Mouse (Mus musculus): ENCODE measurements around the gene Bbs4. TPM values are rescaled to one million over a fixed set of nuclear protein-coding genes. Genes with fewer than 3 reads are reported as not detected.

The Bbs4 gene
- polyA plus RNA-seq, 1 experiment from 2014 or later: 12.0 TPM

- Histone ChIP-seq H3K9ac (ENCODE audit: low read length) (peak overlapping the region; percentile 55), H3K4me3 (ENCODE audit: low read depth, low read length) (peak overlapping the region; percentile 45), H3K36me3 (ENCODE audit: control insufficient read depth, insufficient read depth, low read length) (no peaks in the 10 kb centered on the region), H3K4me2 (ENCODE audit: low read length) (peak overlapping the region; percentile 71), H3K9me3 (ENCODE audit: control insufficient read depth, low read length) (no peaks in the 10 kb centered on the region), H3K4me1 (replicated peaks; ENCODE audit: control insufficient read depth, insufficient read depth, low read length) (no peaks in the 10 kb centered on the region), H3K27me3 (replicated peaks; ENCODE audit: control insufficient read depth, insufficient read depth, low read length) (no peaks in the 10 kb centered on the region), H3K27ac (ENCODE audit: low read depth) (peak overlapping the region; percentile 22)
- DNase-seq (ENCODE audit: low spot score): no peak
- WGBS: 8% methylated on average over 15 of the region's 15 CpGs
- ATAC-seq (replicated peaks; ENCODE audit: low FRiP score, low TSS enrichment, low read depth): no peak; the same call in 1 of the 2 replicates
Observed at GRCm38 (mm10) chr9:59352586-59353252, 589 bp downstream of the Bbs4 start.

GRCm38 (mm10) chr9:59346176-59346575, 7.1 kb downstream of the Bbs4 start:
- WGBS: 61% methylated on average over 2 of the region's 2 CpGs
- no peak for DNase-seq (ENCODE audit: low spot score)
- H3K4me1 ChIP-seq (replicated peaks; ENCODE audit: control insufficient read depth, insufficient read depth, low read length): no peaks in the 10 kb centered on the region

GRCm38 (mm10) chr9:59340002-59340401, 13.3 kb downstream of the Bbs4 start:
- H3K9ac ChIP-seq (ENCODE audit: low read length): no peak overlapping the region
- H3K4me1 ChIP-seq (replicated peaks; ENCODE audit: control insufficient read depth, insufficient read depth, low read length): no peaks in the 10 kb centered on the region
- WGBS: 89% methylated on average over 9 of the region's 9 CpGs
- H3K9me3 ChIP-seq (ENCODE audit: control insufficient read depth, low read length): no peaks in the 10 kb centered on the region
- DNase-seq (ENCODE audit: low spot score) (no peak), ATAC-seq (replicated peaks; ENCODE audit: low FRiP score, low TSS enrichment, low read depth) (no peak)
- no peak overlapping the region for H3K4me2 ChIP-seq (ENCODE audit: low read length)
- H3K4me3 ChIP-seq (ENCODE audit: low read depth, low read length): no peak overlapping the region
- H3K36me3 ChIP-seq (ENCODE audit: control insufficient read depth, insufficient read depth, low read length): 0 out of 2 replicates have a peak, but pooled peaks cover 3% of the 10 kb centered on the region
- no peaks in the 10 kb centered on the region for H3K27me3 ChIP-seq (replicated peaks; ENCODE audit: control insufficient read depth, insufficient read depth, low read length)
- no peak overlapping the region for H3K27ac ChIP-seq (ENCODE audit: low read depth)

More at GRCm38 (mm10) chr9:59346176-59346575, 7.1 kb downstream of the Bbs4 start:
- no peaks in the 10 kb centered on the region for H3K9me3 ChIP-seq (ENCODE audit: control insufficient read depth, low read length)
- H3K27me3 ChIP-seq (replicated peaks; ENCODE audit: control insufficient read depth, insufficient read depth, low read length): no peaks in the 10 kb centered on the region
- no peak overlapping the region for H3K9ac ChIP-seq (ENCODE audit: low read length)
- no peak overlapping the region for H3K4me2 ChIP-seq (ENCODE audit: low read length)
- no peak overlapping the region for H3K27ac ChIP-seq (ENCODE audit: low read depth)
- ATAC-seq (replicated peaks; ENCODE audit: low FRiP score, low TSS enrichment, low read depth): no peak
- no peak overlapping the region for H3K4me3 ChIP-seq (ENCODE audit: low read depth, low read length)
- H3K36me3 ChIP-seq (ENCODE audit: control insufficient read depth, insufficient read depth, low read length): no peaks in the 10 kb centered on the region

- ATAC-seq (replicated peaks; ENCODE audit: low FRiP score, low TSS enrichment, low read depth): no peak
- Histone ChIP-seq H3K9ac (ENCODE audit: low read length) (no peak overlapping the region), H3K36me3 (ENCODE audit: control insufficient read depth, insufficient read depth, low read length) (0 out of 2 replicates have a peak, but pooled peaks cover 3% of the 10 kb centered on the region), H3K27me3 (replicated peaks; ENCODE audit: control insufficient read depth, insufficient read depth, low read length) (no peaks in the 10 kb centered on the region), H3K4me1 (replicated peaks; ENCODE audit: control insufficient read depth, insufficient read depth, low read length) (no peaks in the 10 kb centered on the region), H3K9me3 (ENCODE audit: control insufficient read depth, low read length) (no peaks in the 10 kb centered on the region), H3K27ac (ENCODE audit: low read depth) (no peak overlapping the region), H3K4me2 (ENCODE audit: low read length) (no peak overlapping the region), H3K4me3 (ENCODE audit: low read depth, low read length) (no peak overlapping the region)
- no peak for DNase-seq (ENCODE audit: low spot score)
- WGBS: 45% methylated on average over 5 of the region's 5 CpGs
Observed at GRCm38 (mm10) chr9:59339107-59339506, 14.2 kb downstream of the Bbs4 start.

- H3K4me2 ChIP-seq (ENCODE audit: low read length): no peak overlapping the region
- H3K9ac ChIP-seq (ENCODE audit: low read length): no peak overlapping the region
- no peak overlapping the region for H3K27ac ChIP-seq (ENCODE audit: low read depth)
- H3K27me3 ChIP-seq (replicated peaks; ENCODE audit: control insufficient read depth, insufficient read depth, low read length): no peaks in the 10 kb centered on the region
- H3K9me3 ChIP-seq (ENCODE audit: control insufficient read depth, low read length): no peaks in the 10 kb centered on the region
- H3K4me3 ChIP-seq (ENCODE audit: low read depth, low read length): no peak overlapping the region
- 0 out of 2 replicates have a peak, but pooled peaks cover 6% of the 10 kb centered on the region for H3K36me3 ChIP-seq (ENCODE audit: control insufficient read depth, insufficient read depth, low read length)
- no peak for ATAC-seq (replicated peaks; ENCODE audit: low FRiP score, low TSS enrichment, low read depth)
- no peak for DNase-seq (ENCODE audit: low spot score)
- WGBS: 79% methylated on average over 5 of the region's 5 CpGs
- H3K4me1 ChIP-seq (replicated peaks; ENCODE audit: control insufficient read depth, insufficient read depth, low read length): no peaks in the 10 kb centered on the region
Observed at GRCm38 (mm10) chr9:59338411-59338810, 14.9 kb downstream of the Bbs4 start.

- 92% methylated on average over 5 of the region's 5 CpGs for WGBS
- no peak overlapping the region for H3K4me2 ChIP-seq (ENCODE audit: low read length)
- no peak overlapping the region for H3K9ac ChIP-seq (ENCODE audit: low read length)
- peaks cover 11% of the 10 kb centered on the region; the same call in 1 of the 2 replicates for H3K36me3 ChIP-seq (ENCODE audit: control insufficient read depth, insufficient read depth, low read length)
- H3K9me3 ChIP-seq (ENCODE audit: control insufficient read depth, low read length): no peaks in the 10 kb centered on the region
- no peak overlapping the region for H3K27ac ChIP-seq (ENCODE audit: low read depth)
- ATAC-seq (replicated peaks; ENCODE audit: low FRiP score, low TSS enrichment, low read depth) (no peak), DNase-seq (ENCODE audit: low spot score) (no peak)
- no peaks in the 10 kb centered on the region for H3K27me3 ChIP-seq (replicated peaks; ENCODE audit: control insufficient read depth, insufficient read depth, low read length)
- no peaks in the 10 kb centered on the region for H3K4me1 ChIP-seq (replicated peaks; ENCODE audit: control insufficient read depth, insufficient read depth, low read length)
- H3K4me3 ChIP-seq (ENCODE audit: low read depth, low read length): no peak overlapping the region
Observed at GRCm38 (mm10) chr9:59337889-59338288, 15.4 kb downstream of the Bbs4 start.

- H3K27me3 ChIP-seq (replicated peaks; ENCODE audit: control insufficient read depth, insufficient read depth, low read length): no peaks in the 10 kb centered on the region
- no peak overlapping the region for H3K4me3 ChIP-seq (ENCODE audit: low read depth, low read length)
- H3K4me2 ChIP-seq (ENCODE audit: low read length): no peak overlapping the region
- 89% methylated on average over 3 of the region's 3 CpGs for WGBS
- no peaks in the 10 kb centered on the region for H3K4me1 ChIP-seq (replicated peaks; ENCODE audit: control insufficient read depth, insufficient read depth, low read length)
- DNase-seq (ENCODE audit: low spot score) (no peak), ATAC-seq (replicated peaks; ENCODE audit: low FRiP score, low TSS enrichment, low read depth) (no peak)
- no peak overlapping the region for H3K9ac ChIP-seq (ENCODE audit: low read length)
- H3K36me3 ChIP-seq (ENCODE audit: control insufficient read depth, insufficient read depth, low read length): peaks cover 20% of the 10 kb centered on the region
- no peak overlapping the region for H3K27ac ChIP-seq (ENCODE audit: low read depth)
- H3K9me3 ChIP-seq (ENCODE audit: control insufficient read depth, low read length): no peaks in the 10 kb centered on the region
Observed at GRCm38 (mm10) chr9:59336539-59336938, 16.8 kb downstream of the Bbs4 start.

- Histone ChIP-seq H3K4me1 (replicated peaks; ENCODE audit: control insufficient read depth, insufficient read depth, low read length) (no peaks in the 10 kb centered on the region), H3K27me3 (replicated peaks; ENCODE audit: control insufficient read depth, insufficient read depth, low read length) (no peaks in the 10 kb centered on the region), H3K36me3 (ENCODE audit: control insufficient read depth, insufficient read depth, low read length) (peaks cover 46% of the 10 kb centered on the region), H3K4me3 (ENCODE audit: low read depth, low read length) (no peak overlapping the region), H3K27ac (ENCODE audit: low read depth) (no peak overlapping the region), H3K9ac (ENCODE audit: low read length) (no peak overlapping the region), H3K4me2 (ENCODE audit: low read length) (no peak overlapping the region), H3K9me3 (ENCODE audit: control insufficient read depth, low read length) (no peaks in the 10 kb centered on the region)
- 92% methylated on average over 5 of the region's 5 CpGs for WGBS
- ATAC-seq (replicated peaks; ENCODE audit: low FRiP score, low TSS enrichment, low read depth): no peak
- no peak for DNase-seq (ENCODE audit: low spot score)
Observed at GRCm38 (mm10) chr9:59330055-59330454, 23.3 kb downstream of the Bbs4 start.

- DNase-seq (ENCODE audit: low spot score) (no peak), ATAC-seq (replicated peaks; ENCODE audit: low FRiP score, low TSS enrichment, low read depth) (no peak)
- no peak overlapping the region for H3K27ac ChIP-seq (ENCODE audit: low read depth)
- H3K4me2 ChIP-seq (ENCODE audit: low read length): no peak overlapping the region
- no peak overlapping the region for H3K4me3 ChIP-seq (ENCODE audit: low read depth, low read length)
- peaks cover 66% of the 10 kb centered on the region for H3K36me3 ChIP-seq (ENCODE audit: control insufficient read depth, insufficient read depth, low read length)
- no peak overlapping the region for H3K9ac ChIP-seq (ENCODE audit: low read length)
- no peaks in the 10 kb centered on the region for H3K9me3 ChIP-seq (ENCODE audit: control insufficient read depth, low read length)
- no peaks in the 10 kb centered on the region for H3K27me3 ChIP-seq (replicated peaks; ENCODE audit: control insufficient read depth, insufficient read depth, low read length)
- no peaks in the 10 kb centered on the region for H3K4me1 ChIP-seq (replicated peaks; ENCODE audit: control insufficient read depth, insufficient read depth, low read length)
Observed at GRCm38 (mm10) chr9:59324351-59324750, 29.0 kb downstream of the Bbs4 start.
